18 mouse cellular contexts compared by ENCODE assay signal in the genomic region with DNA sequence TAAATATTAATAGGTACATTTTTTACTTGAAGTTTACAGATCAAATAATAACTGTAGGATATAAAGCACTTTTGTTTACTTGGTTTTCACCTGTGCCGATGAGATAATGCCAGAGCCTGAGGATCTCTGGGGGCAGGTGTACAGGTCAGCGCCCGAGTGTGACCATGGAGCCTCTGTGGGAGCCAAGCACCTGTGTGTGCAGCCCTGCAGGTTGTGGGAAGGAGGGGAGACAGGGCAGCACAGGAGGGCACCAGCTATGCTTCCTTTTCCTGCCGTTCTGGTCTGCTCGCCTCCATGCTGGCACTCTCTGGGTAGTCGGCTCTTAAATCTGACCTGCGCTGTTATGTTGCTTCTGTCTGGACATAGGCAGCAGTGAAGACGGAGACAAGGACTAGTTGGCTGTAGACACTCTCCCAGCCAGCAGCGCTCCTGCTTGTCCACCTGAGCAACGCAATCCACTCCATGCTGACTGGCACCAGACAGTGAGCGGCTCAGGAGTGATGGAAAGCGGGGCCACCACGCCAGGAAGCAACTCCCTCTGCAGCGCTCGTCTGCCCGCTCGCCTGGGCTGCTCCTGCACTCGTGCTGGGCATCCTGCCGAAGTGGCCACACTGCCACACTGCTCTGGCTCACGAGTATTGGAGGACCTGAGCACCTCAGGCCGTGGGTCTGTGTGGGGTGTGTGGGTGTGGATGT. TPM values are rescaled to one million over a fixed set of nuclear protein-coding genes. Genes with fewer than 3 reads are reported as not detected.
A peak's percentile ranks its signal among the peaks of the same experiment; 100 is the strongest.
DNase-seq lines count a peak whose midpoint lies in the region; ATAC-seq and TF ChIP-seq lines count a peak whose summit lies in the region.
"Had no signal": no experiment of that assay in that cellular context is flagged by ENCODE, and none has a peak within 500 bp of the region (broad histone marks: within the 10 kb centered on the region; RNA-seq: fewer than 3 reads in every experiment).

No protein-coding gene starts in this region.

- no peaks in the 10 kb centered on the region for H3K9me3 ChIP-seq in kidney, embryonic 15.5 days (replicated peaks)
- H3K9me3 ChIP-seq: heart, embryonic 12.5 days; limb, embryonic 12.5 days; liver, embryonic 13.5 days; midbrain, embryonic 10.5 days had no signal

- H3K4me2 ChIP-seq in kidney, embryonic 15.5 days, result no peak overlapping the region
- H3K4me2 ChIP-seq: heart, embryonic 12.5 days; limb, embryonic 12.5 days; liver, embryonic 13.5 days had no signal

- H3K4me1 ChIP-seq in kidney, embryonic 15.5 days, result peaks cover 19% of the 10 kb centered on the region

- TF ChIP-seq CTCF in layer of hippocampus, adult 2 months (conservative IDR thresholded peaks at IDR 0.05), result no peak

- peaks cover 33% of the 10 kb centered on the region for H3K36me3 ChIP-seq in kidney, embryonic 15.5 days

- 84% methylated on average over 21 of the region's 21 CpGs for WGBS in kidney, embryonic 15.5 days

- H3K27me3 ChIP-seq in kidney, embryonic 15.5 days, result no peaks in the 10 kb centered on the region
- H3K27me3 ChIP-seq: heart, embryonic 12.5 days; limb, embryonic 12.5 days; liver, embryonic 13.5 days had no signal

- H3K27ac ChIP-seq in kidney, embryonic 15.5 days, result peak overlapping the region; percentile 52
- H3K27ac ChIP-seq in layer of hippocampus, adult 2 months, result no peak overlapping the region
- H3K27ac ChIP-seq: hindbrain, postnatal 0 days; limb, embryonic 12.5 days; liver, embryonic 13.5 days; midbrain, embryonic 10.5 days had no signal

- ATAC-seq in kidney, embryonic 15.5 days (replicated peaks; ENCODE audit: low FRiP score), result peak; percentile 44
- ATAC-seq: forebrain, embryonic 14.5 days; hindbrain, postnatal 0 days had no signal

- H3K9ac ChIP-seq in kidney, embryonic 15.5 days, result no peak overlapping the region
- H3K9ac ChIP-seq: heart, embryonic 12.5 days; limb, embryonic 12.5 days; liver, embryonic 13.5 days had no signal

- DNase-seq in cerebellum, adult 18-20 months, result peak; percentile 49 to 51
- DNase-seq in cerebellum, postnatal 36 days, result no peak
- no peak for DNase-seq in kidney, postnatal 25 days
- peak; percentile 24 to 28 for DNase-seq in spleen, postnatal 36 days (ENCODE audit: low spot score in 2 of 2)
- DNase-seq in spleen, postnatal 10 days (ENCODE audit: low spot score in 2 of 2), result no peak
- DNase-seq in layer of hippocampus, adult 2 months (ENCODE audit: low spot score in 2 of 2), result no peak
- no peak for DNase-seq in ovary, postnatal 14 days (ENCODE audit: low spot score)
- DNase-seq: adrenal gland, adult 8-10 months; liver, embryonic 13.5 days; thymus, postnatal 25 days had no signal

- H3K4me3 ChIP-seq in kidney, embryonic 15.5 days (replicated peaks), result no peak overlapping the region
- no peak overlapping the region for H3K4me3 ChIP-seq in layer of hippocampus, adult 2 months
- H3K4me3 ChIP-seq: heart, embryonic 12.5 days; limb, embryonic 12.5 days; liver, embryonic 13.5 days; midbrain, embryonic 10.5 days had no signal

RNA-seq across cellular contexts. Expression of a gene that starts 5.6 kb away (rescaled TPM):
- 0.48 and 0.71 TPM in 2 replicates for polyA plus RNA-seq in kidney, embryonic 15.5 days (2015; fragmentation: Nextera tagmentation; extraction: Ambion mirVana)
- under 1 TPM; 0.20 to 0.22 TPM for total RNA-seq in layer of hippocampus, adult 2 months (2021)
- total RNA-seq: gastrocnemius, postnatal 4 days; heart, postnatal 25 days had no signal

RNA-seq across cellular contexts. Expression of a gene that starts 38.9 kb away (rescaled TPM):
- polyA plus RNA-seq in kidney, embryonic 15.5 days (2015; fragmentation: Nextera tagmentation; extraction: Ambion mirVana), result 22.4 and 23.6 TPM in 2 replicates
- 100 to 1,000 TPM; 107 to 115 TPM for total RNA-seq in layer of hippocampus, adult 2 months (2021)

RNA-seq across cellular contexts. Expression of a gene that starts 59.7 kb away (rescaled TPM):
- 123 and 129 TPM in 2 replicates for polyA plus RNA-seq in kidney, embryonic 15.5 days (2015; fragmentation: Nextera tagmentation; extraction: Ambion mirVana)
- 10 to 100 TPM; 64.7 to 65.3 TPM for total RNA-seq in layer of hippocampus, adult 2 months (2021)

Comparison
In these comparisons a context has a peak if more than half of its experiments do, and no peak if none do; other contexts are left out.
1. DNase-seq: peak in cerebellum, adult 18-20 months (2 of 2) and spleen, postnatal 36 days (2 of 2); none in cerebellum, postnatal 36 days (0 of 2), kidney, postnatal 25 days (0 of 2), spleen, postnatal 10 days (0 of 2), layer of hippocampus, adult 2 months (0 of 2) and ovary, postnatal 14 days (single experiment).